Mouse (Mus musculus) left cerebral cortex, postnatal 25 days (tissue): ENCODE results near the gene Papln. TPM values are rescaled to one million over a fixed set of nuclear protein-coding genes. Genes with fewer than 3 reads are reported as not detected.

Experiments used
- DNase-seq, 2 experiments: peaks; one replicate each; pipeline ENCODE4 v3.0.0; 2022; ENCODE audit warnings: low spot score in 2 of 2, mixed read lengths in 1 of 2
- intact Hi-C: fragments of 180-260 bp; cut with DNase I; formaldehyde crosslinking; loops from one replicate; pipeline ENCODE4 v1.15.1; 2025
- total RNA-seq, 2 experiments: library from RNA; stranded (reverse); gene quantifications; 2 replicates each; pipeline ENCODE4 v1.2.3; 2021

The Papln gene
- total RNA-seq, 2 experiments from 2014 or later, result 7.3 to 9.4 TPM

DNA sequence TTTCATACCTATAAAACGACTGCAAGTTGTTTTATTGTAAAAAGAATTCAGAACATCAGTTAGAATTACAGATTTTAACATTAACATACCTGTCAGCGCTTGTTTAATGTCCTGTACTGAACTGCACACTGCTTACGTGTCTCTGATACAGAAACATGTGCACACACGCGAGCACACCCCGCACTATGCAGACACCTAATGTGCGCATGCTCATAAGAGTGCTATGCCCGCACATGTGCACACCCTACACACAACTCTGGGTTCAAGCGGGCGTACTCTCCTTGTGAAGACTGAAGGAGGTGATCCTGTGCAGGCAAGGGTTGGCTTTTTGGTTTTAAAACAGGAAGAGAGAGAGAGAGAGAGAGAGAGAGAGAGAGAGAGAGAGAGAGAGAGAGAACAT lies 1.1 kb downstream of the Papln start:
- intact Hi-C loops, result no loop called here
- no peak for DNase-seq

GRCm38 (mm10) chr12:83765965-83766603 lies 2.6 kb downstream of the Papln start:
- DNase-seq, result no peak
- intact Hi-C loops, result no loop called here

GRCm38 (mm10) chr12:83767833-83768232 lies 4.4 kb downstream of the Papln start:
- no peak for DNase-seq
- intact Hi-C loops, result no loop called here

- no peak for DNase-seq
- intact Hi-C loops, result no loop called here
Measured at GRCm38 (mm10) chr12:83768235-83768899, 4.9 kb downstream of the Papln start.

DNA sequence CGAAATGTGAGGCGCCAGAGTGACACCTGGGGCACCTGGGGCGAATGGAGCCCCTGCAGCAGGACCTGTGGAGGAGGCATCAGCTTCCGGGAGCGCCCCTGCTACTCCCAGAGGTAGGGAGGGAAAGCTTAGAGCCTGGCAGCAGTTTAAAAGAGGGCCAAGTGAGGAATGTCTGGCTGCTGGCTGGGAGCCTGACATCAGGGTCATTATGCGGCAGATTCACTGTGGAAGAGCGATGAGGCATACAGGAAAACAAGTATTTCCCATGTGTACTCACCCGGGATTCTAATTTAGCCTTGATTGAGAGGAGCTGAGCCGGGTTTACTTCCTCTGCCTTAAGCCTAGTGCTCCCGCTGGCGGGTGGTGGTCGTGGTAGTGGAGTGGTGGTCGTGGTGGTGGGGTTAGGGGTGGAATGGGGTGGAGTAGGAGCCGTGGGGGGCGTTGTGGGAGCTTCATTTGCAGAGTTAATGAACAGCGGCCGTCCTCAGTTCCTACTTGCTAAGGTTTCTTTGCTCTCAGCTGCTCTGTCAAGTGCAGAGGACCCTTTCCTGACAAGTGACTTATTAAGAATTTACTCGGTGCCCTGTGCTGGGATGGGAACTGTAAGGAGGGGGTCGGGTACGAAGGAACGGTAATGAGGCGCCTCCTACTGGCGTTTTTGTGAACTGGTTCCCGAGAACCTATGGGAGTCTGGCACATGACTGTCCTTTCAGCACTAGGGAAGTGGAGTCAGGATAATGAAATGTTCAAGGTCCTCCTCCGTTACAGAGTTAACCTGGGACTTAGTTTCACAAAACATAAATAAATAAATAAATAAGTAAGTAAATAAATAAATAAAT lies 7.2 kb downstream of the Papln start:
- intact Hi-C loops, result loop anchor here (2.0 kb wide), 1 partner anchor 54 kb away; no protein-coding TSS in a partner anchor
- DNase-seq, result no peak

DNA sequence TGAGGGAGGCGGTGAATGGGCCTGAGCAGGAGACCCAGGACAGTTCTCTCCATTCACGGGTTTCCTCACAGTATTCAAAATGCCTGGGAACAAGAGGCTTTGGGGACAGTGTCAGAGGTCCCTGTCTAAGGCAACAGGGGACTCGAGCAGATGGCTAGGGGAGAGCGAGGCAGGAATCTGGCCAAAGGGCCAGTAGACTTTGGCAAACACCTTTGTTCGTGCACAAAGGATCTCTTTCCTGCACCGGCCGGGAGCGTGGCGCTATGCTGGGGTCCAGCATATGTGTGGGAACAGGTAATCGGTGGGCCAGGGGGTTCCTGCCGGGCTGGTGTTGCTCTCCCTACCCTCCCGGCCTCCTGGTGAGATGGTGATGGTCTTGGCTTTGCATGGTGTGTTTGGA lies 12.2 kb downstream of the Papln start:
- DNase-seq, result no peak
- intact Hi-C loops, result no loop called here

DNA sequence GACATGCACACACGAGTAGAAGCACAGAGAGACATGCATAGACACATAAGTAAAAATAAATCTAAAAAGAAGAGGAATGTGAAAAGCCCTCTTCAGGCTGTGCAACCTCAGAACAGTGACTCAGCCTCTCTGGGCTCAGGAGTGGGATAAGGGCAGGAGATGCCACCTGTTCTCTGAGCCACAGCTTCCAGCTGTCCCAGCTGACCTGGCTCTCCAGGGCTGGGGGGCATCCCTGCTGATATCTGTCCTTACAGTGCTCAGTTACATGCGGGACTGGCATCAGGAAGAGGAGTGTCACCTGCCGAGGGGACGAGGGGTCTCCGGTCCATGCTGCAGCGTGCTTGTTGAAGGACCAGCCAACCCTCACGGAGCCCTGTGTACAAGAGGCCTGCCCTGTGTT lies 13.3 kb downstream of the Papln start:
- no peak for DNase-seq
- intact Hi-C loops, result no loop called here

DNA sequence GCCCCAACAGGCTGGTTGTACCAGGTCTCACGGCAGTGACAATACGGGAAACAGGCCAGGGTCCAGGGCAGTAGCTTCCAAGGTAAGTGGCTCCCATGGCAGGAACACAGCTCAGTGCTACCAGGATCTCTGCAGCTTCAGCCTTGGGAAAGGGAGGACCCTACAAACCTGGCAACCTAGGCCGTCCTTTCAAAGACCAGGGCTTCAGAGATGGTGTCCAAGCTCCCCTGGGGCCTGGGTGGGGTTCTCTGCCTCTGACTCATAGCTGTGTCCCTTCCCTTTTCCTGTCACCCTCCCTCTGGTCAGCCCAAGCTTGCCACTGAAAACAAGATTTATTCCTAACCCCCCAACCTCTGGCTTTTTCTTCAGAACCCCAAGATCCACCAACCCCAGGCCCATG lies 16.7 kb downstream of the Papln start:
- DNase-seq, result no peak
- intact Hi-C loops, result no loop called here

GRCm38 (mm10) chr12:83781204-83781603 lies 17.8 kb downstream of the Papln start:
- intact Hi-C loops, result no loop called here
- no peak for DNase-seq

- DNase-seq, result no peak
- intact Hi-C loops, result no loop called here
Measured at GRCm38 (mm10) chr12:83781640-83782278, 18.3 kb downstream of the Papln start.

DNA sequence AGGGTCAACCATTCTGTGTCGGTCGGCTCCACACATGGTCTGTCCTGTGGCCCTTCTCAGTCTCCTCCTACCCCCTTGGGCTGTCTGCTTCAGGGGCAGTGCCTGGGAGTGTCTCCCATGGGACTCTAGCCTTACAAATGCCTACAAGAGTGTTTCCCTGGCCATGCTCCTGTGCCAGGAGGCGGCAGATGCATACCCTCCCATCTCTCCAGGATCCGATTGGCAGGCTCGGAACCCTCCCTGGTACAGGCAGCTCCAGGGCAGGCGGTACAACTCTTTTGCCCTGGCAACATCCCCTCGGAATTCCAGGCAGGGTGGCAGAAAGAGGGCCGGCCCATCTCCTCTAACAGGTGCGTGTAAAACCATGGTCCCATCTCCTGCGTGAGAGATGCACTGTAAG lies 19.2 kb downstream of the Papln start:
- intact Hi-C loops, result no loop called here
- DNase-seq, result no peak

DNA sequence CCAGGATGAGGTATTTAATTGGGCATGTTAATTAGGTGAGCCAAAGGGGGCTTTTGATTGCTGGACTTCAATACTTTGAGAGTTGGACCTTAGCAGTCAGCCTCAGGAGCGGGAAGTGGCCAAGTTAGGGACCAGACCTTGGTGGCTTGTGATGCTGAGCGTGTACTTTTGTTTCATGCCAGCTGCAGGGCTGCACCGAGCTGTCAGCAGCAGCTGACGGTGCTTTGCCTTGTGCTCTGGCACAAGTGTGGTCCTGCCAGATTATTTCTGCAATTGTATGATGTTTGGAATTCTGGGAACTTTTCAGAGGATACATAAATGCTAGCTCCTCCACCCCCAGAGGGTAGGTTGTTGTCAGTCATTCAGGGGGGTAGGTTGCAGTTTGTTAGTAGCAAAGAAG lies 21.9 kb downstream of the Papln start:
- DNase-seq, result no peak
- intact Hi-C loops, result no loop called here

DNA sequence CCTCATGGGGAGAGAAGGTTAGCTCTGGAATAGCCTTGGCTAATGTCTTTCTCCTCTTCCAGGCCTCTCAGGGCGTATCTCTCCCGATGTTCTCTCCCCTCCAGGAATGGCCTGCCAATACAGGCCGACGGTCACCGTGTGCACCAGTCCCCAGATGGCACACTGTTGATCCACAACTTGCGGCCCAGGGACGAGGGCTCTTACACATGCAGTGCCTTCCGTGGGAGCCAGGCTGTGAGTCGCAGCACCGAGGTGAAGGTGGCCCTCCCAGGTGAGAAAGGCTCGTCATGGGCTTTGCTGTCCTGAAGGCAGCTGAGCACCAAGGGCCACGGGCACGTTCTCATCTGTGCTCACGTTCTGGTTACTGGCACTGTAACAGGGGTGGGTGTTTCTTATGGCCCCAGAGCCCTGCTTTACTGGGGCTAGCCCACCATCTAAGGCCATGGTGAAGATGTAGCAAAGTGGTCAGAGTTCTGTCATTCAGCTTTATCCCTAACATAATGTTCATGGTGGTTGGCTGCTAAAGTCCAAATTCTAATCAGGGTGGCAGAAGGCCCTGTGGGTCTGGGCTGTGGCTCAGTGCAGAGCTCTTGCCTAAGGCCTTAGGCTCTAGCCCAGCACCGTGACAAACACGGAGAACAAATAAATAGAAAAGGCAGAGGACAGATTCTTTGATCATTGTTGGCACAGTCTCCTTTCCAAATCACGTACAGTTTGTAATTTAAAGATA lies 25.8 kb downstream of the Papln start:
- no peak for DNase-seq
- intact Hi-C loops, result no loop called here

DNA sequence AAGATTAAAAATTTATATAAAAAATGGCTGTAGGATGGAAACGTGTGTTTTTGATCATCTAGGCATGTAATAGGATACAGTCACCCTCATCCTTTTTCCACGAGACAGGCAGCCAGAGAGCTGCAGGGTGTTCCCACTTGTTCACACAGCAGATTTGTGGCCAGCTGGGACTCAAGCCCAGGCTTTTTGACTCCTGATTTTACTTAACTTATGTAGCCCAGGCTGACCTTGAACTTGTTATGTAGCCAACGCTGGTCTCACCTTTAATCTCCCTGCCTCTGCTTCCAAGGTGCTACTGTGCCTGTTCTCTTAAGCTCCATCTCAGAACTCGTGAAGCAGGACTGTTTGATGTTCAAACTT lies 26.3 kb downstream of the Papln start:
- intact Hi-C loops, result no loop called here
- no peak for DNase-seq

DNA sequence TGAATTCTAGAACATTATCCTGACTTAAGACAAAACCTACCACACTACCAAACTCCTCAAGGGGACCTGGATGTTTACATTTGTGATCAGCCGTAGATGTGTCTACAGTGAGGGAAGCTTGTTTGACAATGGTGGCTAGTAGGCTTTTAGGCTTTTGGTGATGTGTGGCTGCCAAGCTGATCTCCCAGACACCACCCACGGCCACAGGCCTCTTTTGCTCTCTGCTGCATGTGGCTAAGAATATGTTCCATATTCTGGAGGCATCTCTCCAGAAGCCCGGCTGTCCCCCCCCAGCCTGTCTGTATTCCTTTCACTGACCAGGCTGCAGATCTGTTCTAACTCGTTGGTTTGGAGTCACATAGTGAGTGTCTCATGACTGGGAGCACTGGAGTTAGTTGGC lies 27.3 kb downstream of the Papln start:
- peak in 1 of 2 experiments; percentile 39 for DNase-seq
- intact Hi-C loops, result no loop called here

GRCm38 (mm10) chr12:83791737-83792136 lies 28.3 kb downstream of the Papln start:
- intact Hi-C loops, result no loop called here

GRCm38 (mm10) chr12:83792706-83793410 lies 29.4 kb downstream of the Papln start:
- intact Hi-C loops, result no loop called here
- DNase-seq, result no peak

More at GRCm38 (mm10) chr12:83791737-83792136, 28.3 kb downstream of the Papln start:
- DNase-seq, result no peak

GRCm38 (mm10) chr12:83795051-83795450 lies 31.6 kb downstream of the Papln start:
- intact Hi-C loops, result no loop called here
- no peak for DNase-seq

DNA sequence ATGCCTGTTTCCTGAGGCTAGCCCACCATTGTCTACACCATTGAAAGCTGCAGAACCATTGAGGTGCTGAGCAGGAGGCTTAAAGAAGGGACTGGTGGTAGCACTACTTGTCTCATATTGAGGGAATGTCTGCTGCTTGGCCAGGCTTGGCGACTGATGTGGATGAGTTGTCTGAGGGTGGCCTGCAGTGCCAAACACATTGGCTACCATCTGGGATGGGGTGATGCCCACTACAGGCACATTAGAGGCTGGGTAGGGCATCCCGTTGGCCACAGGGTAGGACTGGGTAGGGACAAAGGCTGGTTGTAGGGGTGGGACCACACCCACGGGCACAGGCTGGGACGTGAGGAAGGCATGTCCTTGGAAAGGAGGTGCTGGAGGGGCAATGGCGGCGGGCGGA lies 32.2 kb downstream of the Papln start:
- DNase-seq, result no peak
- intact Hi-C loops, result no loop called here
